Mouse (Mus musculus) adrenal gland, postnatal 25 days (tissue): ENCODE measurements around the gene Rad51b. TPM values are rescaled to one million over a fixed set of nuclear protein-coding genes. Genes with fewer than 3 reads are reported as not detected.

Experiments used
- DNase-seq: peaks from one replicate; pipeline ENCODE4 v3.0.0; 2021; ENCODE audit warnings: mixed read lengths
- total RNA-seq: library from RNA; stranded (reverse); gene quantifications from 2 replicates; pipeline ENCODE4 v1.2.3, GENCODE M21; 2021

Gene Rad51b
- total RNA-seq, 1 experiment from 2014 or later: 1.3 TPM

DNA sequence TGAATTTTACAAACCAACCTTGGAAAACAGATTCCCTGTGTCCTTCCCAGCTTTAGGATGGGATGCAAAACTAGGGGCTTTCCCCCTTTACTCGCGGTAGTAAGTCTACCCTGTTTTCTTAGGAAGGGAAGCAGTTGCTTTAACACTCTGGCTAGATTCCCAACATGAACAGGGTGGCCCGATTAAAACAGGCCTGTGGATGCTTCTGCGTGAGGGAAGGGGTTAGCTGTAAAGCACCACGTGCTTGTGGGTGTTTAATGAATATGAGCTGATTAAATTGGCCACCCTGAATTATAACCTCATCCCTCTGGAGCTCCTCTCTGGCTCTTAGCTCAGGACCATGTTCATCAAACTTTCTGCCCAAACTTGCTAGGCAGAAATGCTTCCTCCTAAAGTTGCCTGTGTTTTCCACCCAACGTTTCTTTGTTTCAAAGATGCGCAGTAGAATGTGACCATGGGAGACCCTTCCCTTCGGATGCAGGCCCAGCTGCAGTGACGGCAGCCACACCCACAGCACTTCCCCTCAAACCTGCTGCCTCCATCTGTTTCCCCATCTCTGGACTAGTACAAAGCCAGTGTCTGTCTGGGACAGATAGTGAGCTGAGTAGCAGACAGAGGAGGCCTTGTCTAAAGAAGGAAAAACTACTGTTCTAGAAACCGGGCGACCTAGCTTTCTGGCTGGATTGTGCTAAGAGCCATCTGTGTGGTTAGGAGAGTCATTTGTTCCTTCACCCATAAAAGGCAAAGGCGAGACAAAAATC lies 435.5 kb downstream of the Rad51b start:
- no peak for DNase-seq

DNA sequence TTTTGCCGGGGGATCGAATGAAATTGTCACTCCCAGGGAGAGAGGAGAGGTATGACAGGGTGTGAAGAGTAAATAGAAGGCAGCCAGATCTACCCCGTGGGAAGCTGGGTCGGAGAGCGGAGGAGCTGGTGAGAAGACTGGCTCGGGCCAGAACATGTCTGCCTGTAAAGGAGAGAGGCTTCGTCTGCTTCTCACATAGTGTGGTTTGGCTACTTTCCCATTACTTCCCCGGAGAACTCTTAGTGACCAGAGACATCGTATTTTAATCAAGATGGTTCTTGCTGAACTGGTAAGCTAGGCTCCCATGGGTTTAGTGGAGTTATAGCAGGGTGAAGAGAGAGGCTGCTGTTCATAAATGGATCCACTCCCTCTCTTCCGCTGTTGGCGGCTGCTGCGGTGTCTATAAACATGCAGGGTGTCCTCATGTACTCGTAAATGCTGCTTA lies 438.3 kb downstream of the Rad51b start:
- DNase-seq: no peak

DNA sequence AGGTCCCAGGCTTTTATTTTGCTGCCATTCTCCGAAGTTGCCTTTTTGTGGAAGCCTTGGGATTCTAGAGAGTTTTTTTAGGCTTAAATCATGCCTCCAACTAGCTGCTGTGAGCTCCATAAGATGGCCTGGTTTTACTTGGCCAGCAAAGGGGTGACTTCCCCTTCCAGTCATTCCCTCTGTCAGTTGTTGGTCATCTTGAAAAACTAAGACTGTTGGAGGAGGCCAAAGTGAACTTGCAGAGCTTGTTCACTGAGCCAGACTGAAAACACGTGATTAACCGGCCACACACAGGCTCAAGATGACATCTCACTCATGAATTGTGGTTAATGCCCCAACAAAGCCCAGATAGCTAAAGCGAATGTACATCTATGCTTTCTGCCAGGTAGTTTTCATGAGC lies 438.8 kb downstream of the Rad51b start:
- DNase-seq: no peak

DNA sequence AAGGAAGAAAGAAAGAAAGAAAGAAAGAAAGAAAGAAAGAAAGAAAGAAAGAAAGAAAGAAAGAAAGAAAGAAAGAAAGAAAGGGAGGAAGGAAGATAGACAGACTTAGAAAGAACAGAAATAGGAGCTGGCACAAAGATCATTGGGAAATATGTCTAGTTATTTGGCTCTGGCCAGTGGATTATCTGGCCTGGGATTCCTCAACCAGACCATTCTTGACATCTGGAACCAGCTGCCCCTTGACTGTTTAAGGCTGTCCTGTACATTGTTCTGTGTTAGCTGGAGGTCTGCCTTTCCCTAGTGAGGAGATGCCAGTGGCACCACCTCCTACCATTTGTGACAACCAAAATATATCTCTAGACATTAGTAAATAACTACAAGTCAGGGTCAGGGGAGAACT lies 441.6 kb downstream of the Rad51b start:
- DNase-seq: no peak

DNA sequence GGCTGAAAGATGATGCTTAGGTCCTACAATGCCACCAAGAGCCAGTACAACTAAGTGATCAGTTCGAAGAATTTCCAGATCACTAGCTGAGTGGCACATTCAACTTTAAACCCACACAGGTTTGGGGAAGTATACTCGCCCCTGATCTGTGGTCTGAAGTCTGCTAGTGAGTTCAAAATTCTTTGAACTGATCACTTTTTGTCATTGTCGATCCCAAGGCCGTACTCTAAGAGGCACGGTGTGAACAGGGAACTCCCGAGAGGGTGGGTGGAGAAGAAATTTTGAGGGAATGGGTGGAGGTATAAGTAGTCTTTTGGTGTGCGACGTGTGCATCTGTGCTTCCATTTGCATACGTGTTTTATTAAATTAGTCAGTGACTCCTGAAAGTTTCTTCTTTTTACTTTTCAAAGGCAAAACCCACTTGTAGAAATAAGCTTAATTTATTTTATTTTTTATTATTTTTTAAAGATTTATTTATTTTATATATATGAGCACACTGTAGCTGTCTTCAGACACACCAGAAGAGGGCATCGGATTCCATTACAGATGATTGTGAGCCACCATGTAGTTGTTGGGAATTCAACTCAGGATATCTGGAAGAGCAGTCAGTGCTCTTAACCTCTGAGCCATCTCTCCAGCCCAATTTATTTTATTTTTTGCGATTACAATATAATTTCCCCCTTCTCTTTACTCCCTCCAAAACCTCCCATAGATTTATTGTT lies 443.0 kb downstream of the Rad51b start:
- no peak for DNase-seq

DNA sequence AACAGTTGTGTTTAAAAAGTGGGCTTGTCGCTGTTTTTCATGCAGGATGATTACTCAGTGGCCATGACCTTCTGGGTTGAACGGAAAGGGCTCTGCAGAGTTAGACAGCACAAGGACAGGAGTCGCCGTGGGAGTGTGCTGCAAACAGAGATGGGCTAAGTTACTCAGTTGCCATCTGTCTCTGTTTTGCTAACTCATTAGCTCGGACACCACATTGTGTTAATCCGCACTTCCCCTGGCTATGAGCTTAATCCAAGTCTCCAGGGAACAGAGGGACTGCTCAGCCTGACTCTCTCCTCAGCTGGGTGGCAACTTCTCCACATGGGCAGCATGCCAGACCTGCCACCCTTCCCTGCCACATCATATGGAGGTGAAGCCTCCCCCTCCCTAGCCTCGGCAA lies 445.1 kb downstream of the Rad51b start:
- peak; percentile 60 for DNase-seq

DNA sequence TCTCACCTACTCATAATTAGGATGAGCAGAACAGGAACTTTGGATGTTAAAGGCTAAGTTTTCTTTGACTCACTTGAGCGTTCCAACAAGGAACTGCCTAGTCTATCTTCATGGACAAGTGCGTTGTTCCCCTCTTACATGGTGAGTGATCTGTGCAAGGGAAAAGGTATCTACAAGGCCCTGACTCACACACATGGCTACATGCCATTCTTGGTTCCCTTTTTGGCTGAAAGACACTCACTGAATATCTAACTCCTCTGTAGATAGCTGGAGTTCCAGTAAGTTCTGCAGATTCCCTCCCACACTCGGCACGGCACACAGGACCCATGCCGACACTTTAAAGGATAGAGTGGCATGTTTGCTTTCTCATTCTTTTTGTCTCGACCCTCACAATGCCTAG lies 447.0 kb downstream of the Rad51b start:
- peak; percentile 43 for DNase-seq

DNA sequence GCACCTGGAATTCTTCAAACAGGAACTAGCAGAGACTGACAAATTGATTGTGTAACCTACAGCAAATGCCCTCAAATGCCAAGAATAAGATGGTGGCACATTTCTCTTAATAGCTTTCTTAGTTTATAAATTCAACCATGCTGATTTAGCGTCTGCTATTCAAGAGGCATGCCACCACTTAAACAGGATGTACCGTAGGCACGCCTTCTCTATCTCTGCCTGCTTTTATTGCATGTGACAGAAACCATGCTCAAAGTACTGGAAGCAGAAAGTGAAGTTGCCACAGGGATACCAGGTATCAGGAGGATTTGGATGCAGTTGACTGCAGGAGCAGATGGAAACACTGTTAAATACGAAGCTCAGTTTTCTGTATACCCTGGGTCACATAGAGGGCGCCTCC lies 448.1 kb downstream of the Rad51b start:
- DNase-seq: no peak

DNA sequence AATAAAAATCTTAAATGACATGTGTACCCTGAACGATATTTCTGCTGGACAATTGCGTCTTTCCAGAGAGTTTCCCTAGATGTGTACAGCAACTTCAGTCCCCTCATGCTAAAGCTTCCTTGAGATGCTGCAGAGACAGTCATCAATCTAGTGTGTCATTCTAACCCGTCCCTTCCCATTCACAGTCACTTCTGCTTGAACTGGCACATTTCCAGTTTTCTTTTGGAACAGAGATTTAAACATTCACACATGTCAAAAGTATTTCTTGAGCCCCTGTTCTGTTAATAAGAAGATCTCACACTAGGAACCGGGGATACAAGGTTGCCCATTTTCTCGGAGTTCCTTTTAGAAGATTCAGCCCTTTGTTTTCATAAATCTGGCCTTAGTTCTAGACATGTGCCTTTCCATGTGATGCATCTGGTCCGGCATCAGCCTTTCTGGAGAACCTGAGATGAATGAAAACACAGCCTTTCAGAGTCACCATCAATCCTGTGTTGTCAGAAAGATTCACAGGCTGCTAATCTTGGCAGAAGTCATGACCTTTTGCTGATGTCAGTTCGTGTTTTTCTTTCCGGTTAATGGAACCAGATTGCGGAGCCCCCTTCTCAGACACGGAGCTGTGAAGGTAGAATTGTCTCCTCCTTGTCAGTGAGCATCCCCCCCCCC lies 448.9 kb downstream of the Rad51b start:
- no peak for DNase-seq

DNA sequence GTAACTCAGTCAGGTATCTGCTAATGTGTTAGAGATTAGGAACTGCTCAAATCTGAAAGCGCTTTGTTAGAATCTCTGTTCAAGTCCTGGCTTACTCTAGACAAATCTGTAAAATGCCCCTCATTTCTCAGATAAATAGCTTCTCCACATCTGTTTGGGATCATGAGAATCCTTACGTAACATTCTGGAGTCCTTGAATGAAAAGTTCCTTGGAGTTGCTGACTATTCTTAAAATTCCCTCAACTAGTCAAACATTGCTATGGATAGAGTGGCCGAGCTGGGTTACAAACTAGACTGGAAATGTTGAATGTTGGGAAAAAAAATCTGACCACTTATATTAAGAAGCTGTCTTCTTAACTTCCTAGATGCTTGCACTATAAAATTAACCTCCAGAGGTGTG lies 450.5 kb downstream of the Rad51b start:
- DNase-seq: no peak

DNA sequence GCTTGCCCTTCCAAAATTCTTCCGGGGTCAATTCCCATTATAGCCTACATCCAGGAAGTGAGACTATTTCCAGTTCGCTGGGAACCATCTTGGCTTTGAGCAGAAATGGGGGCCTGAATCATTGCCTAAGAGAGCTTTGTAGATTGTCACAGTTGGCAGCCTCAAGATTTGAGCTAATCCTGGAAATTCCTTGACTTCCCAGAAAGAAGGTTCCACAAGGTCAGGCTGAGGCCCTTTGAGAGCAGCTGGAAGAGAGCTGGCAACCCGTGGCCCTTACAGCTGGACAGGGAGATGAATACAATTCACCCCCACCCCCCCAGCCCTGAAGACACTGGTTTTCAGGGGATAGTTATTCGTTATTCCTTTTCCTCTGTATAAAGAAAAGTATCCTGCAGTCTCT lies 451.8 kb downstream of the Rad51b start:
- no peak for DNase-seq

DNA sequence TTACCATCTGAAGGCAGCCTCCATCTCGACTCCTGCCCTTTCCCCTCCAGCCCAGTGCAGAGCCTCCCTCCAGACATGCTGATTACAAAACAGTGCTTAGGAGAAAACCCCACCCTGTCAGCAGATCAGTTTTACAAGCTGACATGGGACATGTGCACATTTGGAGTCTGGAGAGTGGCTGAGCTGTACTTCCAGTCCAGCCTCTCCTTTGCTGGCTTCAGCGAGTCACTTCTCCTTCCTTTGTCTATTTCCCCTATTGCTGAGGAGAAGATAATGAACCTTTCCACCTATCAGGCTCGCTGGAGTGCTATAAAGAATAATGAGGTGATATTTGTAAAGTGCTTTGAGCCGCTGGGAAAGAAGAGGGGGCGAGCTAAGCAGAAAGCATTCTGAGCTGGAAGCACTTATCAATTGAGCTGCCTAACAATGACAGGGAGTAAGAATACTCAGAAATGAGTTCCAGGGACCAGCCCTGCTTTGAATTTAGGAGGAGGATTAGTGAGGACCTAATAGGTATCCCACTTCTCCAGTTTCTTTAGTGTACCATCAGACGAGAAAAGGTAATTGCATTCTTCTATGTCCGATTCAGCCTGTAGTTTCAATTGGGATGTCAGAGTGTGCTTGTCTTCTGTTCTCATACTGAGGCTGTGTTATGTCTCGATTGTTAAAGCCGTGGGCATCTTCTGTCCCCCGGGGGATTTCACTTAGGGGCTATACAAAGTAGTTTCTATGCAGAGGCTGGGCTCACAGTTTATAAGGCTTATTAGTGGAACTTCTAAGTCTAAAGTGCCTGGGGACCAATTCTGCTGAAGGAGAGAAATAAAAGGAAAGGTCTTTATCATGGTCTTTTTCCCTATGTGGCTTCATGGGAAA lies 453.4 kb downstream of the Rad51b start:
- DNase-seq: no peak

DNA sequence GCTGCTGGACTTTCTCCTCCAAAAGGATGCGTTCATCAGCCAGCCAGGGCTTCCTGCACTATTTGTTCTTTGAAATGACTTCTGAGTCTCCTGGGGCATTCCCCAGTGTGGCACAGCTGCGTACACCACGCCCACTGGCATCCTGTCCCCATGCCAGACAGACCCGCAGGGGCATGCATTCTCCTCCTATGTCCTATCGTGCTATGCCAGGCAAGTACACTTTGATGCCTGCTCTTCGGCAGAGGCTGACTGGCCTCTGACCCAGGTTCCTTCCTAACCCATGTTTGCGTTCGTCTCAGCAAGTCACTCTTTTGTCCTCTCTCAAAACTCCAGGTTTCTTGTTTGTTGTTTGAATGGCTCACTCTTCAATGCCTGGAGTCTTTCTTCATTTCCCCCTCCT lies 454.7 kb downstream of the Rad51b start:
- DNase-seq: peak; percentile 38

DNA sequence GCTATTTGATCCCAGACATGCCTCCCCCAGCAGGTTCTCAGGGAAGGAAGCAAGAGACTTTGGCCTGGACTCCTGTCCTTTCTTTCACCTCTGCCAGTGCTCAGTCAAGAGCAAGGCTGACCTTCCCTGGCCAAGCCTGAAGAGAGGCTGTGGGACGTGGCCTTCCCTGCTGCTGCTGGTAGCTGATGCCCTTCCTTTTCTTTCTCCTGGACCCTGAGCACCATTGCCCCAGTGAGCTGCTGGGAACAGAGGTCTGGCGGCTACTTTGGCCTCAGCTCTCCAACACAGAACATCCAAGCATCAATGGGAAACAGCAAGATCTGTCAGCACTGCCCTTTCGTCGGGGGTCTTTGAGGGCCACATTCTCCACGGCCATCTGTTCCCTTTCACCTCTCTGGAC lies 455.1 kb downstream of the Rad51b start:
- no peak for DNase-seq

DNA sequence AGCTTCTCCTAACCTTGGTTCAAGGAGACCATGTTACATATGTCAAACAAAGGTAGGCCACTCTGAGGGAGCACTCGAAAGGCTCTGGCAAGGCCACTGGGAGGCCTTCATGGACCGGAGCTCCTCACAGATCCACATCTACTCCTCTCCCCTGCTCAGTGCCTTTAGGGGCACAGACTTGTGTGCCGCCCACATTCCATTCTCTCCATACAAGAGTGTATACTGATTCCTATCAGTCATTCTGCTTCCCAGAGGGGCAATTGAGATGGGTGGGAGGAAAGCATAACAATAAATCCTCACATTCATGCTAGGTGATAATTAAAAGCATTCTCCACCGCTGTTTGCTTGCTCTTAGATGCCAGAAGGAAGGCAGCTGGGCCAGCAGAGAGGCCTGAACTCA lies 458.5 kb downstream of the Rad51b start:
- no peak for DNase-seq

DNA sequence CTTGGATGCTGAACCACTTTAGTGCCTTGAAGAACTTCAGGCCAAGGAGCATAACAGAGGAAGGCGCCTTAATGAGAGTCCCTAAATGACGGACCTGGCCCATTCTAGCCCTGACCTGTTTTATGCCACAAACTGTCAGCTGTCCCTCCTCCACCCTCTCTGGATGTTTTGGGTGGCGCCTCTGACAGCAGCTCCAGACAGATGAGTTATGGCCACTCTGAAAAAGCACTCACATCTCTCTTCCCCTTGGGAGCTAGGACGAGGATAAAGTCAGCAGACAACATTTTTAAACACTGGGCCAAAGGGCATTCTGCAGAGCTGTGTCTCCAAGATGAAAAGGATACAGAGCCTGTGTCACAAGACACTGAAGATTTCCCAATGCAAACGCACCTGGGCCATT lies 459.3 kb downstream of the Rad51b start:
- DNase-seq: no peak

DNA sequence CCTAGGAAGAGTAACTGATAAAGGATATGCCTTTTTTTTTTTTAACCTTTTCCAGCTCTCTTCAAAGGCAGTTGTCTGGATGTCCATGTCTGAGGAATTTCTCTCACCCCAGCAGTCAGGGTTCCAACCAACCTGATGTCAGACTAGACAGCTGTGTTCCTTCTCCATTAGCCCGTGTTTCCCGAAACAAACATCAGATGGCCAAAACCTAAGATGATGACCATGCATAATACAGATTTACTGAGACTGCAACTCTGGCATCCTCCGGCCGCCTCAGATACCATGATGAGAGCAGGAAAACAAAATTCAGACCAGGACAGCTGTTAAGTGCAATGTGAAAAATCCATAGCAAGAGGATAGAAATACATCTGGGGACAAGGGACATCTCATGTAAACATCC lies 460.7 kb downstream of the Rad51b start:
- no peak for DNase-seq

DNA sequence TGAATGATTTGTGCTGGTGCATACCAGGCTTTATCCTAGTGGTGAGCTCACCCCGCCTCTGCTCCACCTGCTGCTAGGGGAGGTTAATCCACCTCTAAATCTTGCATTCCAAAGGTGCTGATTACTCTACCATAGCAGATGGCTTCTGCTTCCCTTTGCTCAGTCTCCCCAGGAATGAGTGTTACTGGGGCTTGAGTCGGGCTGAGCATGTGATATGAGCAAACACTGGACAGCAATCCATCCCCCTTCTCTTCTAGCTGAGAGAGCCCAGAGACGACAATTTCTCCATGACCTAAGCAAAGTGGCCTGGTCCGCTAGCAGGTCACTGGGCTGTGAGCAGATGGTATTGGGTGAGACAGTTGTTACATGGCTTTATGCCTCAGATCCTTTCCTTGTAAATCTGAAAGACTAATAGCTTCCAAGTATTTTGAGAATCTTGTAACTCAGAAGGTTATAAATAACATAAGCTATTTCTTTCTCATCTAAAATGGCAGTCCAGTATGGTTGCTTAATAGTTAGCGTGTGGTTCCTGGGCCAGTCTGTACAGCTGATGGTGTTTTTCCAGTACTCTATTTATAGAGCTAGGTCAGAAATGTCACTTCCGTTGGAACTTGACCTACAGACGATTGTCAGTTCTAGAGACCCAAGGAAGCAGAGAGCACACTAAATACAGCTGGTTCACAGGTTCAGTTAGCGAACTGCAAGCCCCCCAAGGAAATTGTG lies 462.3 kb downstream of the Rad51b start:
- DNase-seq: no peak

DNA sequence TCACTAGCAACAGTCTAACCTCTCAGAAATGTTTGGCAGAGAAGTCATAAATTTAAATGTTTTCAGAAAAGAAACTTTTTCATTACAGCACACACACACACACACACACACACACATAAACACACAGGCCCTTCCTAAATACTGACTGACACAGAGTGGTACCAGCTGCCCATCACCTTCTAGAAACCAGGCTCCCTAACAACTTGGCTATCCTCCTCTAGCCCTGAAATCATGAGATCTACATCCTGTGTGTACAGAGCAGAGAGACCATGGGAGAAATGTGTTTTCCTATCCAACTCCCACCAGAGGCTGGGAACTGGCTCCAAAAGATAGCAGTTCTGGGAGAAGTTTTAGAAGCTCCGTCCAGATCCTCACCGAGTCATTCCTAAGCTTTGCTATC lies 464.1 kb downstream of the Rad51b start:
- DNase-seq: no peak

DNA sequence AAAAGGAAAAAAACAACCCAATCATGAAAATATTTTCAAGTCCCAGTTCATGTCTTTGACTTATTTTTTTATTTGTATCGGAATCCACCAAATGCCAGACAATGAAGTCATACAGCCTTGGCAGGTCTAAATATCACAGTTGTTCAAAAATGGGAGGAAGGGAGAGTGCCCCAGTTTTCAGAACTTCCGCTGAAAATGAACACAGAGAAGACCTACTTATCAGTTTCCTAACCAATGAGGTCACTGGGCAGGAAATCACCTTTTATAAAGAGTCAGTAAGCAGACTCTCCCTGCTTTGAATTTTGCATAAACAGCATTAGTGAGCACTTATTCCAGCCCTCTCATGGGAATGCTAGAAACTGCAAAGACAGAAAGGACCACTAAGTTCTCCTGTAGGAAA lies 465.0 kb downstream of the Rad51b start:
- no peak for DNase-seq

DNA sequence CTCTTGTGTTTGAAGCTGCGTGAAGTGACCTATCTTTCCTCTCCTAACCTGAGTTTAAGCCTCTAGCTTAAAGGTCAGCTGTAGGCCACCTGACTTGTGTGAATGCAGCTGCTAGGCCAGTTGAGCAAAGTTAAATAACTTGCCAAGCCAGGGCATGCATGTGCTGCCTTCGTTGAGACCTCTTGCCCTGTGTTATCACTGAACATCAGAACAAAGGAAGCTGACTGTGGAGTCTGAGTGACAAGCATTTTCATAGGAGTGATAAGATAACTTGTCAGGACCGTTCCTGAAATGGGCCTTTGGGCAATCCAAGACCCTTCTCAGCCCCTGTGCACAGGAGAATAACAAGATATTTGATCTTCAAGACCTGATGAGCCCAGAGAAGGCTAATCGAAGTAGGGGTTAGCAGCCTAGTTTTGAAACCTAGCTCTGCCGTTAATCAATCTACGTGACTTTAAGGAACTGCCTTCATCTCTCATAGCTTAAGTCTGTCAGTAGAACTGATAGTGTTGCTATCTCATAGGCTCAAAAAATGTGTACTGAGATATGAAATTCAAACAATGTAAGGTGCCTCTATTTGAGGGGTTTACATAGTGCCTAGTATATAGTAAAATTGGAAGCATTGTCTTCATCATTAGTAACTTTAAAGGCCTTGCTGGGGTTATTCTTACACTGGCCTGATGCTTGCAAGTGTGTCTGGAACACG lies 465.6 kb downstream of the Rad51b start:
- no peak for DNase-seq
